Mouse (Mus musculus) midbrain, embryonic 14.5 days (tissue): ENCODE measurements around the gene Grhl3. TPM values are rescaled to one million over a fixed set of nuclear protein-coding genes. Genes with fewer than 3 reads are reported as not detected.

Source experiments
- ATAC-seq: fragments of 200-750 bp; cut with Nextera tagmentation; 2 replicates; pipeline ENCODE4 v1.8.0; 2017; ENCODE audit warnings: moderate number of reproducible peaks, moderate library complexity; ENCODE audit not compliant: low FRiP score, low TSS enrichment
- DNase-seq: peaks from one replicate; pipeline ENCODE4 v3.0.0-alpha.2; 2015
- H3K27ac ChIP-seq: fragments of 300-500 bp; sonication (generic); replicated peaks from 2 replicates; pipeline ENCODE4 v1.5.1; 2014; ENCODE audit warnings: mild to moderate bottlenecking, low read depth, low read length, moderate library complexity
- H3K27me3 ChIP-seq: fragments of 300-500 bp; sonication (generic); 2 replicates; pipeline ENCODE4 v1.6.1; 2014; ENCODE audit warnings: low read length, control low read depth, mixed read lengths; ENCODE audit not compliant: control insufficient read depth, insufficient read depth
- H3K36me3 ChIP-seq: fragments of 300-500 bp; sonication (generic); 2 replicates; pipeline ENCODE4 v1.6.1; 2014; ENCODE audit warnings: low read length, control low read depth; ENCODE audit not compliant: control insufficient read depth, insufficient read depth
- H3K4me1 ChIP-seq: fragments of 300-500 bp; sonication (generic); 2 replicates; pipeline ENCODE4 v1.6.1; 2014; ENCODE audit warnings: mild to moderate bottlenecking, antibody characterized with exemption, low read length, control low read depth; ENCODE audit not compliant: control insufficient read depth, insufficient read depth
- H3K4me2 ChIP-seq: fragments of 300-500 bp; sonication (generic); 2 replicates; pipeline ENCODE4 v1.6.1; 2014; ENCODE audit warnings: mild to moderate bottlenecking, low read length, moderate library complexity
- H3K4me3 ChIP-seq: fragments of 300-500 bp; sonication (generic); replicated peaks from 2 replicates; pipeline ENCODE4 v1.5.1; 2014; ENCODE audit warnings: low read depth, low read length
- H3K9ac ChIP-seq: fragments of 300-500 bp; sonication (generic); replicated peaks from 2 replicates; pipeline ENCODE4 v1.6.1; 2014; ENCODE audit warnings: mild to moderate bottlenecking, low read length, moderate library complexity
- H3K9me3 ChIP-seq: fragments of 300-500 bp; sonication (generic); 2 replicates; pipeline ENCODE4 v1.6.1; 2016; ENCODE audit warnings: low read length, control low read depth, mixed read lengths; ENCODE audit not compliant: control insufficient read depth
- WGBS: fragments of 180-500 bp; shearing (Covaris S2); extraction: QIAGEN DNeasy Blood & Tissue Kit; methylation state at CpG from one replicate; pipeline ENCODE4 v1.1.7; 2014; 5-methylcytosine and 5-hydroxymethylcytosine counted together
- polyA plus RNA-seq: library from polyadenylated mRNA; unstranded; fragments of >200 nt; fragmentation: Nextera tagmentation; extraction: Ambion mirVana; gene quantifications from 2 replicates; pipeline ENCODE4 v1.2.1, GENCODE M21; 2014

Grhl3 gene
- polyA plus RNA-seq, 1 experiment from 2014 or later: 1.6 TPM

DNA sequence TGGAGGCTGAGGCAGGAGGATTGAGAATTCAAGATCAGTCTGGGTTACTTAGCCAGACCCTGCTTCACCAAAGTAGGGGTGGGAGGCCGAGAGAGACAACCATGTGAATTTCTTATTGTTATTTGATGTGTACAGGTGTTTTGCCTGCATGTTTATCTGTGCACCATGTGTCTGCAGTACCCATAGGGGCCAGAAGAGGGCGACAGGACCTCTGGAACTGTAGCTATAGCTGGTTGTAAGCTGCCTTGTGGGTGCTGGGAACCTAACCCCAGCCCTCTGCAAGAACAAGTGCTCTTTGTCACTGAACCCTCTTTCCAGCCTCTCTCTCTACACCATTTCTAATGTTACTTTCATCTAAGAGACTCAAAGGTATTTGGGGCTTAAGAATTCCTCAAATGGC is 43.2 kb downstream of the Grhl3 start:
- DNase-seq (no peak), ATAC-seq (no peak)
- no peak overlapping the region for H3K4me2 ChIP-seq
- H3K27ac ChIP-seq: no peak overlapping the region
- H3K9ac ChIP-seq: no peak overlapping the region
- 65% methylated on average over 2 of the region's 2 CpGs for WGBS
- no peaks in the 10 kb centered on the region for H3K36me3 ChIP-seq
- H3K4me1 ChIP-seq: peaks cover 13% of the 10 kb centered on the region
- no peaks in the 10 kb centered on the region; the same call in 1 of the 2 replicates for H3K9me3 ChIP-seq
- H3K27me3 ChIP-seq: no peaks in the 10 kb centered on the region
- H3K4me3 ChIP-seq: no peak overlapping the region

DNA sequence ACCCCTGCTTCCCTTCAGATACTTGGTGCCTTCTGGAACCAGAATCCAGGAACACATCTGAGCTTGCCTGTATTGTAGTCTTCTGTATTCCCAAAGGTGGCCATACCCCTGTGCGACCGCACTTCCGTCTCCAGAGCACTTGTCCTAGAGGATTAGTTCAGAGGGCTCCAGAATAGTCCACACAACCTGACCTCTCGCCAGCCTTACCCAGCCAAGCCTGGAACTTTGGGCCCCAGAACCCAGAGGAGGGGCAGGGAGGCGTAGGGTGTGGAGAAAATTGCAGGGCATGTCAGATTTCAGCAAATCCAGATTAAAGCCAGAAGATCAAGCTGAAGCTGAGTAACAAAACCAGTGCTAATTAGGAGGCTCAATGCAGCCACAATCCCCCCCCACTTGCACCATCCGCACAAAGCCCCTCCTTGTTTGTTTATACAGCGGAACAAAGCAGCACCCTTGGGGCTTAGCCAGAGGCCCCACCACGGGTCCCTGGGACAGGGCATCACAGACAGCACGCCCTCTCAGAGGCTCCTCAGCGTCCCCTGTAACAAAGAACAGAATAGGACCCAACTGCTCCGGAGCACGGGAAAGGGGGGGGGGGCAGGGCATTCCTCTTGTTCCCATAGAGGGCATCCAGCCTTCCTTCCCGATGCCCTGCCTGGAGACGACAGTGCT is 47.3 kb downstream of the Grhl3 start:
- Histone ChIP-seq H3K27me3 (no peaks in the 10 kb centered on the region), H3K4me1 (peaks cover 26% of the 10 kb centered on the region), H3K4me3 (no peak overlapping the region), H3K27ac (peak overlapping the region; percentile 3), H3K36me3 (no peaks in the 10 kb centered on the region), H3K9me3 (no peaks in the 10 kb centered on the region; the same call in 1 of the 2 replicates), H3K9ac (no peak overlapping the region), H3K4me2 (peak overlapping the region; percentile 14)
- DNase-seq: peak; percentile 79
- peak; percentile 76; the same call in 1 of the 2 replicates for ATAC-seq
- 8% methylated on average over 14 of the region's 14 CpGs for WGBS

- no peaks in the 10 kb centered on the region for H3K36me3 ChIP-seq
- H3K4me1 ChIP-seq: peaks cover 26% of the 10 kb centered on the region
- no peak overlapping the region for H3K9ac ChIP-seq
- no peaks in the 10 kb centered on the region for H3K27me3 ChIP-seq
- H3K9me3 ChIP-seq: no peaks in the 10 kb centered on the region
- ATAC-seq (no peak), DNase-seq (no peak)
- H3K4me3 ChIP-seq: no peak overlapping the region
- WGBS: 53% methylated on average over 12 of the region's 12 CpGs
- H3K27ac ChIP-seq: no peak overlapping the region; the same call in 1 of the 2 replicates
- no peak overlapping the region for H3K4me2 ChIP-seq
These were observed 48.4 kb downstream of the Grhl3 start for GRCm38 (mm10) chr4:135525057-135525456.

DNA sequence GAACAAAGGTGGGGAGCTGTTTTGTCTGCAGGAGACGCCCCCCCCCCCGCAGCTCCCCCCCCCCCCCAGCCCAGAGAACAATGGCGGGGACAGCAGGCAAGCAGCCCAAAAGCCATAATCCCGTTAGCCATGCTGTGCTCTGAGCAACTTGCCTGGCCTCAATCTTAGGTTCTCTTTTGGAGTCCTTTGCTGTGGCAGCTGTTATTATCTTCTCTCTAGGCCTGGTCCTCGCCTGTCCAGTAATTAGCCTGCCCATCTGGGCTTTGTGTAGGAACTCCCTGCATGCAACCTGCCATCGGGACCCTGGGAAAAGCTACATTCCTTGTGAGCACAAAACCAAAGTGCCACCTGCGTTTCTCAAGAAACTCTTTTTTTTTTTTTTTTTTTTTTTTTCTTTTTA is 49.5 kb downstream of the Grhl3 start:
- Histone ChIP-seq H3K27ac (no peak overlapping the region; the same call in 1 of the 2 replicates), H3K4me1 (peaks cover 26% of the 10 kb centered on the region), H3K9ac (no peak overlapping the region), H3K36me3 (no peaks in the 10 kb centered on the region), H3K9me3 (no peaks in the 10 kb centered on the region), H3K4me3 (no peak overlapping the region), H3K27me3 (no peaks in the 10 kb centered on the region), H3K4me2 (no peak overlapping the region)
- ATAC-seq (peak; percentile 68; the same call in 1 of the 2 replicates), DNase-seq (peak; percentile 72)
- WGBS: under 1% methylated on average over 7 of the region's 7 CpGs

GRCm38 (mm10) chr4:135520421-135520820 is 53.0 kb downstream of the Grhl3 start:
- Histone ChIP-seq H3K4me3 (no peak overlapping the region), H3K9ac (no peak overlapping the region), H3K27me3 (no peaks in the 10 kb centered on the region), H3K36me3 (no peaks in the 10 kb centered on the region), H3K4me1 (peaks cover 15% of the 10 kb centered on the region), H3K27ac (no peak overlapping the region), H3K4me2 (no peak overlapping the region), H3K9me3 (no peaks in the 10 kb centered on the region)
- 80% methylated on average over 9 of the region's 9 CpGs for WGBS
- no peak for ATAC-seq
- no peak for DNase-seq

DNA sequence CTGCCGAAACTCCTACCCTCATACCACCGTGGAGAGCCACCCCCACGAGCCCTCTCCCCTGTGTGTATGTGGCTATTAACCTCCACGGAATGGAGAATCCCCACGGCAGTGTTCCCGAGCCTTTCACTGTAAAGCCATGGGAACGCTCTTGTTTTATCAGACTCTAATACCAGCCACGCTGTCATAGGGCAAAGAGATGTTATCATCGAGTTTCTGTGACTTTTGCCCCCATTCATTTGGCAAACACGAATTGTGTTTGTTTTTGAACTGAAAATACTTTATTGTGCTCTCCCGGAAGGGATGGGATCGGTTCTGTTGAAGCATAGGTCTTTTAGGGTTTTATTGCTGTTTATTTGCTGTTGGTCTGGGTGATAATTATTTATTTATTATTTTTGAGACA is 55.3 kb downstream of the Grhl3 start:
- no peak overlapping the region for H3K4me3 ChIP-seq
- DNase-seq (no peak), ATAC-seq (no peak)
- H3K27ac ChIP-seq: no peak overlapping the region
- no peaks in the 10 kb centered on the region for H3K9me3 ChIP-seq
- no peaks in the 10 kb centered on the region for H3K4me1 ChIP-seq
- H3K27me3 ChIP-seq: no peaks in the 10 kb centered on the region
- H3K4me2 ChIP-seq: no peak overlapping the region
- H3K9ac ChIP-seq: no peak overlapping the region
- H3K36me3 ChIP-seq: no peaks in the 10 kb centered on the region
- 85% methylated on average over 12 of the region's 12 CpGs for WGBS

DNA sequence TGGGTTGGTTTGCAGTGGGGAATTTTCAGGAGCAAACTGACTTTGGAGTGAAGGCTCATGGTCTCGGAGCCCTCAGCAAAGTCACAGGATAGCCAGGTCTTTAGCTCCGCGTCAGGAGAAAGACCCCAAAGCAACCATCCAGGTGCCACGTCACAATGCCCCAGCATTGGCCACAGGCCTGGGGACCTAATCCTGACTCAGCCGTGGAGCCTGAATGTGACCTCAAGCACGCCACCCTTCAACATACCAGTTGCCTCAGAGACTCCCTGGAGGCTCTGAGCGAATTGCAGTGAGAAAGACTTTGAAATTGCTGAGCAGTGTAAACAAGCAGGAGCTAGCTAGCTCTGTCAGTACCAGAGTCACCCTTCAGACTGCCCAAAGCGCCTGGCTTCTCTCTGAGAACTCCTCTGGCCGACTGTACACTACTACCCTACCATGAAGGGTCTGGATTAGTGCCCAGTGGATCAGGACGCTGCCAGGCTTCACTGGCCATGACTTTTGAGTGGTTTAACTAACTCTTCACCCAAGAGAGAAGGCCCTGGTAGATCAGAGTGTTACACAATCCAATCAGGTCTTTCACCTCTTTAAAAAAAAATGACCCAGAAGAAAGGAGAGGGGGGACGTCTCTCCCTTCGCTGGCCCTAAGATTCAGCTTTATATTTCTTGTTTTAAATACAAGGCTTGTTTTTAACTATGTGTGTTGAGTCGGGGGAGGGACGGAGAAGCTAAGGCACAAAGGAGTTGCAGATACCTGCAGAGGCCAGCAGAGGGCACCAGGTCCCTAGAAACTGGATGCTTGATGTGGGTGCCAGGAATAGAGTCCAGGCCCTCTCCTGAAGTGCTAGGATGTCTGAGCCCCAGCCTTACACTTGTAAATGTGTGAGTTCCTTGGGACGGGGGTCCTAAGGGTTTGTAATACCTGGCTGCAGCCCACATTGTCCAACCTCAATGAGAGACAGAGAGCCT is 56.8 kb downstream of the Grhl3 start:
- Histone ChIP-seq H3K36me3 (no peaks in the 10 kb centered on the region), H3K4me2 (no peak overlapping the region), H3K9me3 (no peaks in the 10 kb centered on the region), H3K9ac (no peak overlapping the region), H3K4me3 (no peak overlapping the region), H3K27ac (no peak overlapping the region), H3K4me1 (no peaks in the 10 kb centered on the region), H3K27me3 (no peaks in the 10 kb centered on the region)
- DNase-seq: peak; percentile 56
- 54% methylated on average over 15 of the region's 15 CpGs for WGBS
- ATAC-seq: no peak

GRCm38 (mm10) chr4:135514925-135515324 is 58.5 kb downstream of the Grhl3 start:
- Histone ChIP-seq H3K36me3 (no peaks in the 10 kb centered on the region), H3K27me3 (no peaks in the 10 kb centered on the region), H3K9me3 (no peaks in the 10 kb centered on the region), H3K27ac (no peak overlapping the region), H3K4me2 (no peak overlapping the region), H3K4me1 (no peaks in the 10 kb centered on the region), H3K4me3 (no peak overlapping the region), H3K9ac (no peak overlapping the region)
- no peak for DNase-seq
- 67% methylated on average over 14 of the region's 14 CpGs for WGBS
- ATAC-seq: no peak
